Comparison of ENCODE assay signal across 12 mouse cellular contexts in the genomic region with DNA sequence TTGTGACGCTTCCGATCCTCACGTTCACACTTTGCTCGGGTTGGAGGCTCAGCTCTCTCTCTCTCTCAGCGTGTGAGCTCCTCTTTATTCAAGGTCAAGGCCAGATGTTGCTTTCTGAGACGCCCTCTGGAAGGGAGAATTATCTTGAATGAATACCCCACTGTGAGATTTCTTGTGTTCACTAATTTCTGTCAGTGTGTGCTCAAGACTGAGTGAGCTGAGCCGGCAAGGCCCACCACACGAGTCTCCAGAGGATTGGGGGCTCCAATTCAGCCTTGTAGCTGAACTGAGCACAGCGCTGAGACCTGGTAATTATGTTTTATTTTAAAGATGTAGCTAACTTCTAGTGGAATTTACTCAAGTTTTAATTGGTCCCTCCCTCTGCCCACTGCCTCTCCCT. TPM values are rescaled to one million over a fixed set of nuclear protein-coding genes. Genes with fewer than 3 reads are reported as not detected.
A peak's percentile ranks its signal among the peaks of the same experiment; 100 is the strongest.
DNase-seq lines count a peak whose midpoint lies in the region; ATAC-seq and TF ChIP-seq lines count a peak whose summit lies in the region.
"Had no signal": no experiment of that assay in that cellular context is flagged by ENCODE, and none has a peak within 500 bp of the region (broad histone marks: within the 10 kb centered on the region; RNA-seq: fewer than 3 reads in every experiment).

No protein-coding gene starts in this region.

- no peak overlapping the region for H3K9ac ChIP-seq in kidney, postnatal 0 days (ENCODE audit: low read depth, low read length)
- H3K9ac ChIP-seq in forebrain, embryonic 12.5 days, result 0 out of 2 replicates have a peak overlapping the region, but pooled peaks have one; percentile 7
- no peak overlapping the region for H3K9ac ChIP-seq in midbrain, embryonic 14.5 days (replicated peaks; ENCODE audit: low read length)
- H3K9ac ChIP-seq: liver, postnatal 0 days had no signal

- DNase-seq in gastrocnemius, adult 2 months, result no peak
- DNase-seq in gastrocnemius, postnatal 36 days, result no peak
- DNase-seq in kidney, postnatal 0 days (ENCODE audit: low spot score), result no peak
- no peak for DNase-seq in kidney, adult 2 months
- peak; percentile 38 for DNase-seq in midbrain, embryonic 14.5 days
- DNase-seq in layer of hippocampus, adult 8-10 months (ENCODE audit: low spot score in 2 of 2), result no peak
- no peak for DNase-seq in adrenal gland, adult 8-10 months
- DNase-seq: cerebellum, adult 11-12 months; liver, postnatal 0 days; retina, postnatal 1 day; thymus, postnatal 4 days had no signal

- no peak overlapping the region for H3K4me2 ChIP-seq in kidney, postnatal 0 days (ENCODE audit: low read length)
- no peak overlapping the region for H3K4me2 ChIP-seq in forebrain, embryonic 12.5 days
- H3K4me2 ChIP-seq in midbrain, embryonic 14.5 days (ENCODE audit: low read length), result no peak overlapping the region

- no peaks in the 10 kb centered on the region for H3K27me3 ChIP-seq in kidney, postnatal 0 days (ENCODE audit: insufficient read depth, low read length)
- H3K27me3 ChIP-seq in kidney, adult 2 months (replicated peaks; ENCODE audit: control insufficient read depth, insufficient read depth, low read length), result no peaks in the 10 kb centered on the region
- H3K27me3 ChIP-seq in forebrain, embryonic 12.5 days, result no peaks in the 10 kb centered on the region; the same call in 1 of the 2 replicates
- no peaks in the 10 kb centered on the region for H3K27me3 ChIP-seq in midbrain, embryonic 14.5 days (ENCODE audit: control insufficient read depth, insufficient read depth, low read length)

- H3K4me3 ChIP-seq in gastrocnemius, adult 2 months, result no peak overlapping the region
- H3K4me3 ChIP-seq in kidney, postnatal 0 days (replicated peaks; ENCODE audit: low read depth, low read length), result no peak overlapping the region
- no peak overlapping the region for H3K4me3 ChIP-seq in kidney, adult 2 months (ENCODE audit: insufficient read depth, low read depth, low read length)
- H3K4me3 ChIP-seq in forebrain, embryonic 12.5 days (replicated peaks), result no peak overlapping the region
- H3K4me3 ChIP-seq in midbrain, embryonic 14.5 days (replicated peaks; ENCODE audit: low read depth, low read length), result no peak overlapping the region

- TF ChIP-seq CTCF in gastrocnemius, adult 2 months (IDR thresholded peaks at IDR 0.05), result no peak
- TF ChIP-seq CTCF in kidney, postnatal 0 days (IDR thresholded peaks at IDR 0.05; ENCODE audit: low read depth), result no peak
- no peak for TF ChIP-seq CTCF in kidney, adult 2 months (conservative IDR thresholded peaks at IDR 0.05; ENCODE audit: insufficient read depth, insufficient read length, low read depth, low read length)

- intact Hi-C loops in gastrocnemius, adult 2 months (cut with DNase I), result loop anchor here (2.0 to 5.0 kb wide), 2 partner anchors 34 to 60 kb away; no protein-coding TSS in a partner anchor
- intact Hi-C loops in gastrocnemius, postnatal 36 days (cut with DNase I), result no loop called here

- 65% methylated on average over 9 of the region's 9 CpGs for WGBS in kidney, postnatal 0 days
- 71% methylated on average over 9 of the region's 9 CpGs for WGBS in kidney, adult 2 months
- WGBS in forebrain, embryonic 12.5 days, result 39% methylated on average over 9 of the region's 9 CpGs
- WGBS in midbrain, embryonic 14.5 days, result 27% methylated on average over 9 of the region's 9 CpGs

- no peak for TF ChIP-seq POLR2A in kidney, adult 2 months (IDR thresholded peaks at IDR 0.05; ENCODE audit: low read depth, low read length)

- no peaks in the 10 kb centered on the region for H3K9me3 ChIP-seq in kidney, postnatal 0 days (replicated peaks; ENCODE audit: low read length)
- no peaks in the 10 kb centered on the region for H3K9me3 ChIP-seq in forebrain, embryonic 12.5 days
- H3K9me3 ChIP-seq in midbrain, embryonic 14.5 days (ENCODE audit: control insufficient read depth, low read length), result no peaks in the 10 kb centered on the region

- no peak for ATAC-seq in kidney, postnatal 0 days (replicated peaks; ENCODE audit: low FRiP score, low read depth)
- ATAC-seq in forebrain, embryonic 12.5 days (ENCODE audit: low FRiP score), result no peak
- ATAC-seq in midbrain, embryonic 14.5 days (ENCODE audit: low FRiP score, low TSS enrichment), result no peak
- ATAC-seq: liver, postnatal 0 days had no signal

- peak overlapping the region; percentile 87 for H3K27ac ChIP-seq in gastrocnemius, adult 2 months
- H3K27ac ChIP-seq in kidney, postnatal 0 days, result 0 out of 2 replicates have a peak overlapping the region, but pooled peaks have one; percentile 25
- no peak overlapping the region for H3K27ac ChIP-seq in kidney, adult 2 months (ENCODE audit: insufficient read depth, low read depth, low read length)
- H3K27ac ChIP-seq in forebrain, embryonic 12.5 days, result peak overlapping the region; percentile 68
- no peak overlapping the region; the same call in 1 of the 2 replicates for H3K27ac ChIP-seq in midbrain, embryonic 14.5 days (replicated peaks; ENCODE audit: low read depth, low read length)

- peaks cover 24% of the 10 kb centered on the region; the same call in 1 of the 2 replicates for H3K36me3 ChIP-seq in kidney, postnatal 0 days (ENCODE audit: insufficient read depth, low read length)
- H3K36me3 ChIP-seq in kidney, adult 2 months (ENCODE audit: control insufficient read depth, insufficient read depth, low read length), result no peaks in the 10 kb centered on the region
- no peaks in the 10 kb centered on the region for H3K36me3 ChIP-seq in forebrain, embryonic 12.5 days (replicated peaks)
- no peaks in the 10 kb centered on the region for H3K36me3 ChIP-seq in midbrain, embryonic 14.5 days (ENCODE audit: control insufficient read depth, insufficient read depth, low read length)

- peaks cover 9% of the 10 kb centered on the region; the same call in 1 of the 2 replicates for H3K4me1 ChIP-seq in kidney, postnatal 0 days (replicated peaks; ENCODE audit: insufficient read depth, low read length)
- peaks cover 10% of the 10 kb centered on the region; the same call in 1 of the 2 replicates for H3K4me1 ChIP-seq in kidney, adult 2 months (ENCODE audit: control insufficient read depth, insufficient read depth, low read length)
- H3K4me1 ChIP-seq in forebrain, embryonic 12.5 days, result peaks cover 49% of the 10 kb centered on the region
- peaks cover 28% of the 10 kb centered on the region for H3K4me1 ChIP-seq in midbrain, embryonic 14.5 days (ENCODE audit: control insufficient read depth, insufficient read depth, low read length)

RNA-seq across cellular contexts. Expression of a gene that starts 20.0 kb away (rescaled TPM):
- total RNA-seq in gastrocnemius, adult 2 months (2021), result under 1 TPM in 1 of 2 experiments, not detected in 1; 0.45 TPM
- under 1 TPM; 0.18 to 0.81 TPM for total RNA-seq in gastrocnemius, postnatal 36 days (2021)
- 38.8 and 41.8 TPM in 2 replicates for polyA plus RNA-seq in kidney, postnatal 0 days (2015; fragmentation: Nextera tagmentation; extraction: Ambion mirVana)
- 48.5 and 73.9 TPM in 2 replicates for polyA plus RNA-seq in kidney, adult 2 months (2012; rRNA removed)
- polyA plus RNA-seq in forebrain, embryonic 12.5 days (2016; fragmentation: Nextera tagmentation; extraction: Ambion mirVana), result 6.8 and 6.9 TPM in 2 replicates
- polyA plus RNA-seq in midbrain, embryonic 14.5 days (2014; fragmentation: Nextera tagmentation; extraction: Ambion mirVana), result 2.1 and 2.6 TPM in 2 replicates
- 1 to 10 TPM in 3 of 4 experiments, under 1 TPM in 1; 0.99 to 4.4 (median 3.1) TPM for total RNA-seq in layer of hippocampus, adult 8-10 months (2022)
- 1 to 10 TPM; 2.4 to 4.6 (median 4.4) TPM for total RNA-seq in adrenal gland, adult 8-10 months (2022)

Comparison
In these comparisons a context has a peak if more than half of its experiments do, and no peak if none do; other contexts are left out.
1. H3K27ac ChIP-seq: peak in gastrocnemius, adult 2 months (single experiment), kidney, postnatal 0 days (single experiment) and forebrain, embryonic 12.5 days (single experiment); none in kidney, adult 2 months (single experiment) and midbrain, embryonic 14.5 days (single experiment).